Mouse (Mus musculus) stomach, embryonic 15.5 days (tissue): ENCODE measurements around the gene Klrg2. TPM values are rescaled to one million over a fixed set of nuclear protein-coding genes. Genes with fewer than 3 reads are reported as not detected.
"Not testable (repeated sequence)": the region's sequence is repeated elsewhere in the genome, so short reads cannot be mapped to it uniquely, and the experiment has no call there.

Experiments used
- ATAC-seq: fragments of 200-750 bp; cut with Nextera tagmentation; 2 replicates; pipeline ENCODE4 v1.8.0; 2017; ENCODE audit warnings: low read depth, moderate number of reproducible peaks, moderate TSS enrichment; ENCODE audit not compliant: insufficient read depth, low FRiP score
- H3K27ac ChIP-seq: fragments of 300-500 bp; sonication (generic); 2 replicates; pipeline ENCODE4 v1.5.1; 2015; ENCODE audit warnings: mild to moderate bottlenecking, inconsistent platforms
- H3K27me3 ChIP-seq: fragments of 300-500 bp; sonication (generic); replicated peaks from 2 replicates; pipeline ENCODE4 v1.6.1; 2015; ENCODE audit warnings: inconsistent platforms
- H3K36me3 ChIP-seq: fragments of 300-500 bp; sonication (generic); 2 replicates; pipeline ENCODE4 v1.6.1; 2015; ENCODE audit warnings: inconsistent platforms
- H3K4me1 ChIP-seq: fragments of 300-500 bp; sonication (generic); 2 replicates; pipeline ENCODE4 v1.6.1; 2015; ENCODE audit warnings: inconsistent platforms
- H3K4me2 ChIP-seq: fragments of 300-500 bp; sonication (generic); 2 replicates; pipeline ENCODE4 v1.6.1; 2015; ENCODE audit warnings: mild to moderate bottlenecking, inconsistent platforms
- H3K4me3 ChIP-seq: fragments of 300-500 bp; sonication (generic); replicated peaks from 2 replicates; pipeline ENCODE4 v1.5.1; 2015; ENCODE audit warnings: inconsistent platforms
- H3K9ac ChIP-seq: fragments of 300-500 bp; sonication (generic); 2 replicates; pipeline ENCODE4 v1.6.1; 2015; ENCODE audit warnings: inconsistent platforms
- H3K9me3 ChIP-seq: fragments of 300-500 bp; sonication (generic); 2 replicates; pipeline ENCODE4 v1.6.1; 2016; ENCODE audit warnings: inconsistent platforms
- WGBS: fragments of 180-500 bp; shearing (Covaris S2); methylation state at CpG from one replicate; pipeline ENCODE4 v1.1.7; 2015; 5-methylcytosine and 5-hydroxymethylcytosine counted together
- polyA plus RNA-seq: library from polyadenylated mRNA; unstranded; fragments of >200 nt; fragmentation: Nextera tagmentation; extraction: Ambion mirVana; gene quantifications from 2 replicates; pipeline ENCODE4 v1.2.1, GENCODE M21; 2015

Gene Klrg2
- polyA plus RNA-seq = 0.67 and 1.2 TPM in 2 replicates

GRCm38 (mm10) chr6:38636852-38637618 is at the start of gene Klrg2:
Klrg2 (minus strand) TSS chr6:38637242.
- 2% methylated on average over 60 of the region's 60 CpGs for WGBS
- Histone ChIP-seq H3K4me1 (peaks cover 17% of the 10 kb centered on the region), H3K4me2 (peak within 1 kb of the TSS; percentile 99), H3K27ac (no peak within 1 kb of the TSS), H3K4me3 (peak within 1 kb of the TSS; percentile 53), H3K27me3 (peaks cover 68% of the 10 kb centered on the region), H3K36me3 (no peaks in the 10 kb centered on the region), H3K9ac (peak within 1 kb of the TSS; percentile 26; the same call in 1 of the 2 replicates), H3K9me3 (no peaks in the 10 kb centered on the region)
- peak; percentile 75 for ATAC-seq

DNA sequence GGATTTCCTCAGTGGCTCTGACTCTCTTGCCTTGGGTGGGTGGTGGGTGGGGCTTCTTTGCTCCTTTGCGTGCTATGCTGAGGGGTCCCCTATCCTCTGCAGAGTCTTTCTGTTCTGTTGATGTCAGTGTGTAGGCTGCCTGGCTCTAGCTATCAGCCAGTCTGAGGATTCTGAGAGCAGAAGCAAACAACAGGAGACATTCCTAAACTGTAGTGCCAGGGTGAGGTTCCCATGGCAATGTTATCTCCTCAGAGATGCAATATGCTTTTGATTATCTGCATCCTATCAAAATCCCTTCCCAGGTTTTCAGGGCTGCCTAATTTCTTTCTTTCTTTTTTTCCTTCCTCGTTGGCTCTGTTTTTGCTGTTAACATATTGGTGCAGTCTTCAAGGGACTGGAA is 45.5 kb upstream of the Klrg2 start:
- Histone ChIP-seq H3K27ac (no peak overlapping the region), H3K4me1 (no peaks in the 10 kb centered on the region), H3K36me3 (no peaks in the 10 kb centered on the region; the same call in 1 of the 2 replicates), H3K9me3 (no peaks in the 10 kb centered on the region), H3K4me2 (no peak overlapping the region), H3K27me3 (no peaks in the 10 kb centered on the region), H3K9ac (no peak overlapping the region), H3K4me3 (no peak overlapping the region)
- 62% methylated on average over 2 of the region's 2 CpGs for WGBS
- ATAC-seq = no peak

GRCm38 (mm10) chr6:38677629-38678028 is 40.6 kb upstream of the Klrg2 start:
- ATAC-seq = no peak
- no peaks in the 10 kb centered on the region for H3K4me1 ChIP-seq
- no peak overlapping the region for H3K4me3 ChIP-seq
- H3K4me2 ChIP-seq = no peak overlapping the region
- WGBS = 69% methylated on average over 9 of the region's 9 CpGs
- H3K36me3 ChIP-seq = no peaks in the 10 kb centered on the region
- no peak overlapping the region for H3K9ac ChIP-seq
- no peaks in the 10 kb centered on the region for H3K27me3 ChIP-seq
- H3K9me3 ChIP-seq = no peaks in the 10 kb centered on the region
- H3K27ac ChIP-seq = no peak overlapping the region

DNA sequence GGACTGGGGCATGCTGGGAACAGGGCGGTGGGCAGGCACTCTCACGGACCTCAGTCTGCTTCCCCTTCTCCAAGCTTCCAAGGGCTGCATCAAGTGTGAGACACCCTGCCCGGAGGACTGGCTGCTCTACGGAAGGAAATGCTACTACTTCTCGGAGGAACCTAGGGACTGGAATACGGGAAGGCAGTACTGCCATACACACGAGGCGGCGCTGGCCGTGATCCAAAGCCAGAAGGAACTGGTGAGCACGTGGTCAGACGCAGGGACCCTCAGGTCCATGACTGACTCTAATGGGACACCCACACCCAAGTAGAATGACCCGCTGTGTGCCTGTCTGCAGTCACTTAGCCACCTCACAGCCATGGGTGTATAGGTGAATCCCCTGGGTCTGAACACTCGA is 39.7 kb upstream of the Klrg2 start:
- Histone ChIP-seq H3K27ac (no peak overlapping the region), H3K4me2 (no peak overlapping the region)
- WGBS = 77% methylated on average over 14 of the region's 14 CpGs

GRCm38 (mm10) chr6:38676217-38676616 is 39.2 kb upstream of the Klrg2 start:
- Histone ChIP-seq H3K4me1 (no peaks in the 10 kb centered on the region), H3K36me3 (no peaks in the 10 kb centered on the region), H3K27ac (no peak overlapping the region), H3K4me2 (no peak overlapping the region), H3K9ac (no peak overlapping the region), H3K4me3 (no peak overlapping the region), H3K27me3 (no peaks in the 10 kb centered on the region), H3K9me3 (no peaks in the 10 kb centered on the region)
- WGBS = 68% methylated on average over 6 of the region's 6 CpGs
- no peak for ATAC-seq

More for the DNA sequence above, 39.7 kb upstream of the Klrg2 start:
- Histone ChIP-seq H3K9me3 (no peaks in the 10 kb centered on the region), H3K36me3 (no peaks in the 10 kb centered on the region), H3K4me3 (no peak overlapping the region), H3K27me3 (no peaks in the 10 kb centered on the region), H3K9ac (no peak overlapping the region), H3K4me1 (no peaks in the 10 kb centered on the region)
- ATAC-seq = no peak

GRCm38 (mm10) chr6:38672011-38672410 is 35.0 kb upstream of the Klrg2 start:
- H3K9me3 ChIP-seq = no peaks in the 10 kb centered on the region
- H3K27ac ChIP-seq = no peak overlapping the region

GRCm38 (mm10) chr6:38671270-38671669 is 34.2 kb upstream of the Klrg2 start:
- no peaks in the 10 kb centered on the region for H3K36me3 ChIP-seq
- no peak overlapping the region for H3K27ac ChIP-seq
- H3K9ac ChIP-seq = no peak overlapping the region
- no peaks in the 10 kb centered on the region for H3K9me3 ChIP-seq
- 76% methylated on average over 7 of the region's 7 CpGs for WGBS
- no peak overlapping the region for H3K4me2 ChIP-seq
- H3K4me3 ChIP-seq = no peak overlapping the region
- H3K27me3 ChIP-seq = no peaks in the 10 kb centered on the region
- H3K4me1 ChIP-seq = no peaks in the 10 kb centered on the region
- ATAC-seq = no peak

More at GRCm38 (mm10) chr6:38672011-38672410, 35.0 kb upstream of the Klrg2 start:
- no peak overlapping the region for H3K4me2 ChIP-seq
- 83% methylated on average over 3 of the region's 3 CpGs for WGBS
- H3K4me1 ChIP-seq = no peaks in the 10 kb centered on the region
- no peak overlapping the region for H3K9ac ChIP-seq
- no peak overlapping the region for H3K4me3 ChIP-seq
- no peak for ATAC-seq
- H3K27me3 ChIP-seq = no peaks in the 10 kb centered on the region
- H3K36me3 ChIP-seq = no peaks in the 10 kb centered on the region

DNA sequence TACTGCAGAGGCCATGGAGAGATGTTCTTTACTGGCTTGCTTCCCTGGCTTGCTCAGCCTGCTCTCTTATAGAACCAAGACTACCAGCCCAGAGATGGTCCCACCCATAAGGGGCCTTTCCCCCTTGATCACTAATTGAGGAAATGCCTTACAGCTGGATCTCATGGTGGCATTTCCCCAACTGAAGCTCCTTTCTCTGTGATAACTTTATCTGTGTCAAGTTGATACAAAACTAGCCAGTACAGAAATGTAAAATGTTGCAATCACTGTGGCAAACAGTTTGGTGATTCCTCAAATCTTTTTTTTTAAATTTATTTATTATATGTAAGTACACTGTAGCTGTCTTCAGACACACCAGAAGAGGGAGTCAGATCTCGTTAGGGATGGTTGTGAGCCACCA is 33.4 kb upstream of the Klrg2 start:
- H3K9me3 ChIP-seq, H3K36me3 ChIP-seq, ATAC-seq, H3K9ac ChIP-seq, H3K4me1 ChIP-seq, H3K27ac ChIP-seq, H3K4me3 ChIP-seq, H3K4me2 ChIP-seq, H3K27me3 ChIP-seq: not testable (repeated sequence)
- 65% methylated on average over 1 of the region's 1 CpGs for WGBS

- H3K36me3 ChIP-seq = no peaks in the 10 kb centered on the region
- H3K9me3 ChIP-seq = no peaks in the 10 kb centered on the region
- no peak overlapping the region for H3K4me2 ChIP-seq
- no peak overlapping the region for H3K9ac ChIP-seq
- WGBS = 65% methylated on average over 6 of the region's 6 CpGs
- H3K4me3 ChIP-seq = no peak overlapping the region
- H3K27me3 ChIP-seq = no peaks in the 10 kb centered on the region
- no peaks in the 10 kb centered on the region for H3K4me1 ChIP-seq
- no peak for ATAC-seq
- H3K27ac ChIP-seq = no peak overlapping the region
These were observed 32.5 kb upstream of the Klrg2 start for GRCm38 (mm10) chr6:38669580-38669979.

DNA sequence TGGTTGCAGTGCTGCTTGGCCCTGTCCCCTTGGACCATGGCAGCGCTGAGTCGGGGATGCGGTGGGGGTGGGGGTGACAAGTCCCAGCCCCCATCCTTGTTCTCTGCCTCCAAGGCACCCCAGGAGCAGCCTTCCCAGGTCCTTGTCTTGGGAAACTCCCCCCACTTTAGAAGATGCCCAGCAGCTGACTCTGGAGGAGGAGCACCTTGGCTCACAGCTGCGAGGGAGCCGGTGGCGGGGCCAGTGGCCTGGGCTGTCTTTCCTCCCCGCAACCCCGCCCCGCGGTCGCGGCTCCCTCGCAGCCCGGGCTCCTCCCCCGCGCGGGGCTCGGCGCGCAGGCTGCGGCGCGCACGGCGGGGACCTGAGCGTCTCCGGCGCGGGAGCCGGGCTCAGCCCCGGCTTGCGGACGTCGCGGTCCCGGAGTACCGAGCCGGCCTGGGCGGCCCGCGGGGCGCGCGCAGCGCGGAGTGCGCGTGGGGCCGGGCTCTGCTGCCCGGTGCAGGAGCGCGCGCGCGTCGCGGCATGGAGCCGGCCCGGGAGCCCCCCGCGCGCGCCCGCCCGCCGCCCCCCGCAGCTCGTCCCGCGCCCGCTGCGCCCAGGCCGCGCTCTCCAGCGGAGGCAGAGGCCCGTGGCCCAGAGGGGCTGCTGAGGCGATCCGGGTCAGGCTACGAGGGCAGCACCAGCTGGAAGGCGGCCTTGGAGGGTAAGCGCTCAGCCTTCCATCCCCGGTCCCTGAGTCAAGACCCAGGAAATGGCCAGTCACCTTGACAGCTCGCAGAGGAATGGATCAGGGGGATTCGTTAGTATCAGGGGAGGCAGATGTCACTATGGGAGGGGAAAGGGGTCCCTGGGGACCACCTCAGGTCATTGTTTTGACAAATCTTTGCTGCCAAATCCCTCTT is 25.9 kb upstream of the Klrg2 start, which contains the start of gene Clec2l:
TSS of gene Clec2l (plus strand) at position 356 of the 902 bp plus-strand sequence.
- Histone ChIP-seq H3K4me2 (peak within 1 kb of the TSS; percentile 94), H3K27ac (no peak within 1 kb of the TSS), H3K27me3 (peaks cover 22% of the 10 kb centered on the region), H3K4me3 (peak within 1 kb of the TSS; percentile 60), H3K4me1 (no peaks in the 10 kb centered on the region), H3K9me3 (no peaks in the 10 kb centered on the region), H3K9ac (peak within 1 kb of the TSS; percentile 32; the same call in 1 of the 2 replicates), H3K36me3 (no peaks in the 10 kb centered on the region)
- ATAC-seq = peak; percentile 75
- WGBS = under 1% methylated on average over 70 of the region's 84 CpGs

DNA sequence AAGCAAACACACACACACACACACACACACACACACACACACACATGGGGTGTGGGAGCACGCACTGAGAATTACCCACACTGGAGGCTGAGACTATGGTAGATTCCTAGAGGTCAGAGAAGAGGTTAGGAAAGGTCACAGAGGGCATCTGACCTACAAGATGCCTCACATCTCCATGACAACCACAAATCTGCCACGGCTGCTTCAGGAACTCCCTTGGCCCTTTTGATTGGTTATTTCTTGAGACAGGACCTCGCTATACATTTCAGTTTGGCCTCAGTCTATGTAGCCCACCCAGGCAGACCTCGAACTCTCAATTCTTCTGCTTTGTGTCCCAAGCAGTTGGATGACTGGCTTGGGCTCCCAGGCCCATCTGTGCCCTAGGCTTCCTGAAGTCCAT is 24.6 kb upstream of the Klrg2 start:
- no peak for ATAC-seq
- Histone ChIP-seq H3K27me3 (peaks cover 22% of the 10 kb centered on the region), H3K9me3 (no peaks in the 10 kb centered on the region), H3K4me2 (no peak overlapping the region), H3K9ac (no peak overlapping the region), H3K4me3 (no peak overlapping the region), H3K4me1 (no peaks in the 10 kb centered on the region), H3K36me3 (no peaks in the 10 kb centered on the region), H3K27ac (no peak overlapping the region)
- 68% methylated on average over 4 of the region's 4 CpGs for WGBS
